Mouse (Mus musculus): ENCODE data around the gene Chrnb4.

Gene Chrnb4

DNA sequence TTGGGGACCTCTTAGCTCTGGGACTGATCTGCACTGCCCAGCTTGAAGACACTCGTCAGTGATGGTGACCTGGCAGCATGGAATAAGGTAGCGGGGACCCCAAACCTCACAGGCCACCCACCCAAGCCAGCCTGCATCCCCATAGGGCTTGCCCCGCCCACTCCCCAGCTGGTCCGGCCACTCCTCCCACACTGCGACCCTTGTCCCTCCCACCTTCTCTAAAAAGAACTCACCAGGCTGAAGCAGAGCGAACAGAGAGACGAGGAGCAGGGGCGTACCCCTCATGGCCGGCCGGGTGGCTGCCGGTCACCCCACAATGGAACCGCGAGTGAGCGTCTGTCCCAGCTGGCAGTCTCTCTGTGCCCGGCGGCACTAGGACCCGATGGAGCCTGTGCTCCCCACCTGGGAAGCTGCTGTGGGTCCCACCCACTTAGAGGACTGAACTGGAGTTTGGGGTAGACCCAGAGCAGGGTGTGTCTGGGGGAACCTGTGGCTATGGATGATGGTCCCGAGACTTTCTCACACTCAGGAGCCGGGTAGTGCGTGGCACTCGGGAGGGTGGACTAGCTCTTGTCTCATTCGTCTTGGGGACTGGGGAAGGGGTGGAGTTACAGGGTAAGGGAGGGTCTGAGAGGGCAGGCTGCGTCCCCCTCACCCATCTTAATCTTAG is at the start of gene Chrnb4:
Chrnb4 (minus strand) TSS at position 569 of the 670 bp plus-strand sequence.
- DNase-seq: no peak

DNA sequence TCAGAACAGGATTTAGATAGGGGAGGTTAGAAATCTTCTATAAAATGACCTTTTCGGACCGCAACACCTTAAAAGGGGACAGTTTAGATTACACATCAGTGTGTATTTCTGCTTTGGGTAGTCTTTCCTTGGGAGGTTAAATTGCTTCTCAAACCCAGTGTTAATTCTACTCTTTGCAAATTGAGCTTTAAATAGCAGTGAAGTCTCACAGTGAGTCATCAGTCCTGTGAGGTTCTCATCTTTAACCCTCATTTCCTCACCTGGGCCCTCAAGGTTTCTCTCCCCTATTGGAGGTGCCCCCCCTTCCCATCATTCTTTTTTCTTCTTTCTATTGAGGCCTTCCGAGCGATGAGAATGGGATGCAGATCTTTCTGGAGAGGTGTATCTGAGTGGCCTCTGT is 48.3 kb upstream of the Chrnb4 start:
- no peak for DNase-seq

DNA sequence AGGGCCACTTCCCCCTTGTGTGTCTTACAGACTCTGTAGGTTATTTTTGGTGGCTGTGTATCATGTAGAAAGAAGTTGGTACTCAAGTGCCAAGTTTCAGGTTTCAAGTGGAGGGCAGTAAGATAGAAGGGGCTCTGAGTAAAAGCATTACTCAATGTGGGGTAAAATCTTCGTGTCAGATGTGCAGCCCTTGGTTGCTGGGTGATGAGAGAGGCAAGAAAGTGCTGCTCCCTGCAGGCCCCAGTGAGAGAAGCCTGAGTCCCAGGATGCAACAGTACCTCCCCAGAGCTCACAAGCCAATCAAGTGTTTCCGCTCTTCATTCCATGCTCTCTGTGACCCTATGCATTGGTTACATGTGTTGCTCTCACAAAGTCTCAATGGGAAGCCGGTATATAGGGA is 47.5 kb upstream of the Chrnb4 start:
- DNase-seq: no peak

DNA sequence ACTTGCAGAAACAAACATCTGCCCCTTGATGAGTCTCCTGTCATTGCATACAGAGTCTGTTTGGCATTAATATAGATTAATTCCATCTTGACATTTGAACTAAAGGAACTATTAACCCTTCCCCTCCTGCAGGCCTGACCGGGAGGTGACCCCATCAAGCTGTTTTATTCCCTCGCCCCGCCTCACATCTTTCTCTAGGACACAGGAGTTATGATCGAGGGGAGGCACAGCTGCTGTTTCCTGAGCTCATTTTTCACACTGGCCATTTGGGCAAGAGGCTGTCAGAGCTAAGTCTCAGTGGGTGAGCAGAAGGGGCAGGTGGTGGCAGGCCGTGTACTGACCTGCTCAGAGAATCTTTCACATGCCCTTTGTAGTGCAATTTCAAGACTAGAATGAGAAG is 41.6 kb upstream of the Chrnb4 start:
- DNase-seq: no peak

DNA sequence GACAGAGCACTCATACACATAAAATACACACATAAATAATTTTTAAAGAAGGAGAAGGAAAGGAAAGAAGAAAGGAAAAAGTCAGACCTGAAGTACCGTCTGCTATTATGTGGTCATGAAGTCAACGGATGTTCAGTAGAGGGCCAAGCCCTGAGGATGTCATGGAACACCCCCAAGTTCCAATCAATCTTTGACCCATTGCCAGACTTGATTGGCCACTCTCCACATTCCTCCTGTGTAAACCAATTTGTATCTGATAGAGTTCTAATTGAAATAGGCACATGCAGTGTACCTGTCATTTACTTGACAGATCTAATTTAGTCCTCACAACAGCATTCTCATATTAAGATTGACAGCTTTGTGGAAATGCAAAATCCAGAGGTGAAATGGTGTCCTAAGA is 40.6 kb upstream of the Chrnb4 start:
- no peak for DNase-seq

DNA sequence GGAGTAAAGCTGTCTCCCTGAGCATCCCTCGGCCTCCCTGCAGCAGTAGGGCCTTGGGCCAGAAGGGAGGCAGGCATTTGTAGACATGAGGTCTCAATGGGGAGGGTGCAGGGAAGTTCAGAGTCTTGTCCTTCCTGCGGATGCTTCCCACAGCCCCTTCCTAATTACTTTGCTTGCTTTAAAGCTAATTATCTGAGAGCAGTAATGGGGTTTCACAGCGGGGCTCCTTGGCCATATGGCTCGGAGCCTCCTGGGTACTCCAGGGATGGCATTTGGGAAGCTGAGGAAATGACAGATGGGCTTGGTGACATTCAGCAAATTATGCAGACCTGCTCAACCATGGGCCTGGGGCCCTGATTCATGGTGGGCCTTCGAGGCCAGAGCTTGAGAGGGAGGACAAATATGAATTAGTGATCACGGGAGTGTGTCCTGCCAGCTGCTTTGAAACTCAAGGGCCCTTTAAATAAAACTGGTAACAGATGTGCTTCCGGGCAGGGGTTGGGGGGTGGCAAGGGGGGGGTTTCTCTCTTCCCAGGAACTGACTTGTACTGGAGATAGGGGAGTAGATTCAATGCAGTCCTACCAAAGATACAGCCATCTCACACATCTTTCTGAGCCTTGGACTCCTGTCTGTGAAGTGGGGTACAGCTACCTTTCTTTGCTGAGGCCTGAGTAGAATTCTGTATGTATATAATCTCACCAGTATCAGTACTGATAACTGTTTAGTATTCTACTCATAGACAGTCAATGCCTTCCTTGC is 34.8 kb upstream of the Chrnb4 start:
- DNase-seq: no peak

DNA sequence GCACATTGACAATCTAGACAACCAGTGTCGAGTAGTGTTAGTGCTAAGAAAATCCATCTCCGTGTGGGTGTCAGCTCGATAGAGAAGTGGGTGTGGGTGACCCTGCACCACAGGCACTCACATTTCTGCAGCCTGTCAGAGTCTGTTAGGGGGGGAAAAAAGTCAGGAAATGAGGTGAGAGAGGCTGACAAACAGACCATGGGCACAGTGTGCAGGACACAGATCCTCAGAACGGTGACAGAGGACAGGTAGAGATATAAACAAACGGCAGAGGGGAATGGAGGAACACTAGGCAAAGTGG is 19.3 kb upstream of the Chrnb4 start:
- DNase-seq: no peak

DNA sequence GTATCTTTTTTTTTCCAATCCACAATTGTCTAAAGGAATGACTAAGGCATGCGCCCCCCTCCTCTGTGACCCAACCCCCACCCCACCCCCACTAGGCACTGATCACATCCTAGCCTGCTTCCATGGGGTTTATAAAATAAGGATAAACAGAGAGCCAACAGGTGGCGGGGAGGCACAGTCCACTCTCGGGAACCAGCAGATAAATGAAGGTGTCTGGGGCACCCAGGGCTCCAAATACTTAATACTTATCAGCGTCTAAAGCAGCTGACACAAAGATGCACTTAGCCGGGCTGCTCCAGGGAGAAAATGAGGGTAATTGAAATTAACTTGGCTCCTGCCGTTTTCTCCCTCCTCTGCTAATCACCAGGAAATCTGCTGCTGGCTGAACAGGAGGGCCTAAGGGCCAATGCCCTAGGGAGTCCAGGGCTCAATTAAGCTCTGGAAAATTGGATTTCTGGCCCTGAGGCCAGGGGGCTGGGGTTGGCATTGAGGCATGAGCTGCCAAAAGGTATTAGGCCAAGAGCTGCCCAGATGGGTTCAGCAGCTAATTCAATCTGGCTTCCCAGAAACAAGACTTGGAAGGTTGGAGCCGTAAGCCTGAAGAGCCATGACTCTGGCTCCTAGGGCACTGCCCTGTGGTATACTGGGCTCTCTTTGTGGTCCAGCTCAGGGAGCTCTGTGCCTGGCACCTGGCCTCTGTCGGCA is 18.8 kb upstream of the Chrnb4 start:
- no peak for DNase-seq

DNA sequence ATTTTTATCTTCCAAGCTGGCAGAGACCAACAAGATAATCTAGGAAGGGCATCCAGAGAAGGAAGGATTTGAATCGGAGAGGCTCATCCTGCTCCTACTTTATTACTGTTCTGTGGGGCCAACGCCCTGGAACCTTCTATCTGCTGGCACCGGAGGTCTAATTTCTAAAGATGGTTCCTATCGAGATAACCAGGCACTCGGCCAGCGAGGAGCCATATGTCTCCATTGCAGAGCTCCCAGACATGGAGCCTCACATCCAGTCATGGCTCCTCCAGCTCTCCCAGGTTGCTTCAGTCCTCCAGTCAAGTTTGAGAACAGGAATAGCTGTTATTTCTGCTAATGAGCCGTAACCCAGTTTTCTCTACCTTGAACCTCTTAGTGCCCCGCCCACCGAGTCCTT is 16.7 kb upstream of the Chrnb4 start:
- no peak for DNase-seq

DNA sequence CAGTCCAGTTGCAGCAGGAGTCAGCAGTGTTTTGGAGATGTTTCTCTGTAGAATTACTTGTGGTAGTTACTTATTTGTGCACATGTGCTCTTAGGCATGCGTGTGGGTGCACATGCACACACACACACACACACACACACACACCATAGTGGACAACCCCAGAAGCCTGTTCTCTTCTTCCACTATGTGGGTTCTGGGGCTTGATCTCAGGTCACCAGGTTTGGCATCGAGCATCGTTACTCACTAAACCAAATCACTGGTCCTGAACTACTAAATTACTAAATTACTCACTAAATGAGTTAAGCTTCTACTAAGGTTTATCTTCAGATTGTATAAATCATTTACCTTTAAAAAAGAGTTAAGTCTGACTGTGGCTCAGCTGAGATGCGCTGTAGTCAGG is 9.5 kb upstream of the Chrnb4 start:
- peak; percentile 48 to 55 for DNase-seq

DNA sequence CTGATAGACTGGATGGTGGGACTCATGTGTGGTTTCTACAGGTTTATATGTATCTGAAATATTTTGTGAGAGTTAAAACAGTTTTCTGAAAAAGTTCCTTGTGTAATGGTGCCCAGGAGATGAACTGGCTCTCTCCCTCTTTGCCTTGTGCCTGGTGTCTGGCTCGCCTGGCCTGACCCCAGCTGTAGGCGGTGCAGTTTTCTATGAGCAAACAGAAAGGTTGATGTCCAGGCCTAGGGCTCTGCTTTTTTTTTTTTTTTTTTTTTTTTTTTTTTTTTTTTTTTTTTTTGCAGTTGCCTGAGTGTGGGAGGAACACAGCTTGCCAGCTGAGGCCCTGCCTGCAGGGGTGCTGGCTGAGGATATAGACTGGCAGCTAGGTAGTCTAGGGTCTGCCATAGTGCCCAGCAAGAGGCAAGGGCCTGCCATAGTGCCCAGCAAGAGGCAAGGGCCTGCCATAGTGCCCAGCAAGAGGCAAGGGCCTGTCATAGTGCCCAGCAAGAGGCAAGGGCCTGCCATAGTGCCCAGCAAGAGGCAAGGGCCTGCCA is 6.9 kb upstream of the Chrnb4 start:
- peak in 1 of 2 experiments; percentile 39 for DNase-seq

DNA sequence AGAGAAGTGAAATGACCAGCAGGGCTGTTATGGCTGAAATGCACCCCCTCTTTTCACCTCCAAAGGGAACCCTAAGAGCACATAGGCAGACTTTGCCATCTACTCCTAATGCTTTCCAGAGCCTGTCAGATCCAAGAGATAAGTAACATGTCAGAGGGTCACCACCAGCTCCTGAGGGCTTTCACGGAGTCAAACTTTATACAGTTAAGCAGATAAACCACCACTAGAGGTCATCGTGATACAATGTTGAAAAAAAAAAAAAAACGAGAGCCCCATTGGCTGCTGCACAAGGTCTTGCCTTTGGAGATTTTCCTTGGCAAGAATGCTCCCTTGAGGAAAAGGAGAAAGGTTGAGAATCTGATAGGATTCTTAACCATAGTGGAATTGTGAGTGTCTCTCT is 1.8 kb downstream of the Chrnb4 start:
- no peak for DNase-seq

DNA sequence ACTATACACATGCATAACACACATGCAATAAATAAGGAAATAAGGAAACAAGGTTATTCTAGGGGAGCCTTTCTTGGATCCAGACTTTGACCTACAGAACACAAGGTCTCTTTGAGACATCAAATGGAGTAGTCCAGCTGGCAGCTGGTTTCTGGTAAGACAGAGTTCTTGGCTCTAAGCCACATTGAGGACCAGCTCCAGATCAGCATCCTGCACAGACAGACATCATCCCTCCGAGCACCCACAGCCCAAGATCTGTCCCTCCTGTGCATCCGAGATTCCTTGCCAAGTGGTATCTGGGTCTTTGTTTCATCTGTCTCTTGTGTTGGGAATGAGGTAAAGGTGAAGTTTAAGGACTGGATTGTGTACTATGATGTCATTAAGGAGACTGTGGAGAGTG is 3.6 kb downstream of the Chrnb4 start:
- no peak for DNase-seq

DNA sequence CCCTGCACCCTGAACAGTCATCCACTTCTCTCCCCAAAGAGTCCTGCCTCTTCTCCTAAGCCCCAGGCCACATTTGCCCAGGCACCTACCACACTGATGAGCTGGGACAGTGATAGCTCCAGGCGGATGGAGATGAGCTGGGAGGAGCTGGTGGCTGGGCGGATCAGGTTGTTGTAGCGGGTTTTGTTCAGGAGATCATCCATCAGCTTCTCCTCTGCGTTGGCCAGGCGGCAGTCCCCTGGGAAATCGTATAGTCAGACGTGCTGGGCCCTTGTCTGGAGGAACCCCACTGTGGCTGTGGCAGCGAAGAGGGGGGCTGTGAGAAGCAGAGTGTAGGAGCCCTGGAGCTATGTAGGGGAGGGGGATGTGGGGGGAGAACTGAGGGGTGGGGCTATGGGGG is 4.9 kb downstream of the Chrnb4 start:
- DNase-seq: no peak

DNA sequence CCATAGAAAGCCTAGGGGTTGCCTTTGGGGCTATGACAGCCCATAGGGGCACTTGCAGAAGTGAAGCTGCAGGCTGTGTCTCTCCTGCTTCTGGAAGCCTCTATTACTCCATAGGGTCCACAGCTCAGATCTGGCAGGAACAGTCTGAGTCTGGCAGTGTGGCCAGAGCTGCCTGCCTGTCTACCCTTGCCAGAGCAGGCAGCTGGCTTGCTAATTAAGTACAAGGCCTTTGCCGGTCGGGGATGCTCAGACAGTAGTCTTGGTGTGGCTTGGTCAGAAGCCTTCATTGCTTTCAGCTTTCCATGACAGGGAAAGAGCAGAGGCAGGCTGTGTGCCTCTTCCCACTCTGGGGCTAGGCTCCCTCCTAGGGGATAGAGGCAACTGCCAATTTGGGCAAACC is 7.2 kb downstream of the Chrnb4 start:
- DNase-seq: no peak

DNA sequence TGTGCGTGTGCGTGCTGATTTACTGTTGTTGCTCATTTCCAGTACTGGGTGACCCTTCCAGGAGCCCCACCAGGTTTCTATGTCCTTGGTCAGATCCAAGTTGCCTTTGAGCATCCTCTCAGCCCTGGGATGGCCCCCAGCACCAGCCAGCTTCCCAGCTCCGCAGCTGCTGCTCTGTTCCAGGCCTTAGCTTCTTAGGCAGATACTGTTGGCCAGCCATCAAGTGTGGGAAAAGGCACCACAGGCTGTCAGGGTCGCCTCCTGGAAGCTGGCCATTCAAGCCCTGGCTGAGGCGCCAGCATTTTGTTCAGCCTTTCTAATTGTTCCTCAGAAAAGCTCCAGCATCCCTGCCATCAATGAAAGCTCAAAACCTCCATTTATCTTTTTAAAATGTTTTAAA is 8.6 kb downstream of the Chrnb4 start:
- DNase-seq: no peak

DNA sequence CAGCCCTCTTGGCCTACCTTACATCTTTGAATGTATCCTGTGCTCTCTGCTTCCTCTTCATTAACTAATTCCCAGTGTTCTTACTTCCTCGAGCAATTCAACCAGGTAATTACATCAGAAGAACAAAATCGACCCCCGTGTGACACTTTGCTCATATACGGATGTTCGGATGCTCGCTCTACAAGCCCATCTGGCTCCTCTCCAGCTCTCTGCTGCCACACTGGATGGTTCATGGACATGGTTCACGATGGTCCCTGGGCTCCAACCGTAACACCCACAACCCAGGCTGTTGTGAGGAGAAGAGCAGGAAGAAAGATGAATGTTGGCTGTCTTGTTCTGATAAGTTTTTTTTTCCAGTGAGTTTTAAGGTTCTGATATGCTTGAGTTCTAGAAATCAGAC is 9.6 kb downstream of the Chrnb4 start:
- DNase-seq: no peak

DNA sequence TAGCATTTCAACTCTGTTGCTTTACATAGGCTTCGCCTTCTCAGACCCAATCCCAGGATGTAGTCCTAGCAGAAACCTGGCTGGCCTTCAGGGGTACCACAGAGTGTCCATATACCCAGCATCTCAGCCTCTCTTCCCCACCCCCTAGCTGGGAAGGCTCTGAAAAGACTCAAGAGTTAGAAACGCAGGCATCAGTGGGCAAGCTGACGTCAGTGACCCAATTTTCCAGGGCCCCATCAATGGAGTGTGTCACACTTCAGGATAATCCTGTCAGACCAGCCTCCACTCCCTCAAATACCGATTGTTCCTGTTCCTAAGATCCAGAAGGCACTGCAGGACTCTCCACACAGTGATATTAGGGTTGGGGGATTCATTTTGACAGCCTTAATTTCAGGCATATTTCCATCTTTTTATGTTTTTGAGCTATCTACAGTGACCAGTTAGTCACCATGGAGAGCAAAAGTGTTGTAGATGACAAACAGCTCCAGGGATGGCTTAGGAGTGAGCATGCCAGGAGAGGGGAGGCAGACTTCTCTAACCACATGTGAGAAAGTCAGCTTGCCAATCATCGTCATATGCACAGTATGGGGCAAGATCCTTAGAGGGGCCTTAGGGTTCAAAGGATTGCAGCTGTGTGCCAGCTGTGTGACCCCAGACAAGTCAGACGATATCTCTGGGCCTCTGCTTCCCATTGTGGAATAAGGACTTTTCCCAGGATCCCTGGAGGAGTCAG is 17.0 kb downstream of the Chrnb4 start:
- no peak for DNase-seq

DNA sequence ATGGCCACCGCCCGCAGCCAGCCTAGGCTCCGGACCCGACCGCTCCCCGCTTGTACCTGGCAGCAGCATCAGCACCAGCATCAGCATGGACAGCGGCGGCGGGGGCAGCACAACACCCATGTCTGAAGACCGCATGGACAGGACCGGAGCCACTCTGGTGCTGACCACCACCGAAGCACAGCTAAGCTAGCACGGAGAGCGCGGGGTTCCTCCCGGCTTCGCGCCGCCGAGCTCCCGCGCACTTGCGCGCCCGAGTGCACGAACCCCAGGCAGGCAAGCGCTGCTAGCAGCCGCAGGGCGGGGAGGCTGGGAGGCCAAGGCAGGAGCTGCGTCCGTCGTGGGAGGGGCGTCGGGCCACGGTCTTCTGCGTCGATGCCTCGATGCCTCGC is 22.3 kb downstream of the Chrnb4 start, which contains the start of gene Chrna3:
Chrna3 (minus strand) TSS at position 288 of the 389 bp plus-strand sequence.
- peak in 1 of 2 experiments; percentile 20 for DNase-seq

DNA sequence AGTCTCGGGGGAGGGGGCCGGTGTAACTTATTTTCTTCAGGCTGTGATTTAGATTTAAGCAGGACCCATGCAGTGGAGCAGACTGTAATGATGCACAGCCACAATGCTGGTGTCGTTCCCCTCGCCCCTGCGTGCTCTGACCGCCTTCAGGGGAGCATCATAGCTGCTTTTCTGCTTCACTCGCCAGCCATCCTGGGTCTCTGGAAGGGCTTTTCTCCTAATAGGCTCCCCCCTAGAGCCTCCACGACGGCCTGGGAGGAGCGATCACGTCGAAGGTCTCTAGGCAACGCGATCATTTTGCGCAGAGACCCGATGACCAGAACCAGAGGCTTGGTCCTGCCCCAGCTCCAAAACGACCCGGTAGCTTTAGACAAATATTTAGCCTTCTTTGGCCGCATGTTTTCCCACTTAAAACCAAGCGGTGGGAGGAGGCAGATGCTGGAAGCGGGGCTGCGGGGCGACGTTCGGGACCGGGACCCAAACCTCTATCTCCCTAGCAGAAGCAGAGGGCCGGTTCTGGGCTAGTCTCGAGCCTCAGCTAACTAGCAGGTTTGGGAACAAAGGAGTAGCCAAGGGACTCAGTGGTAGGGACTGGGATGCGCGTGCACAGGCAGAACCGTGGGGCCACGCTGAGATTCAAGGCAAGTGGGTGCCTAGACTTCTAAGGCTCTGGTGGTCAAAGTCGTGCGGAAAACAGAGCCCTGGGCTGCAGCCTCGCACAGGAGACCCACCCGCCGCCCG is 22.9 kb downstream of the Chrnb4 start:
- DNase-seq: no peak

DNA sequence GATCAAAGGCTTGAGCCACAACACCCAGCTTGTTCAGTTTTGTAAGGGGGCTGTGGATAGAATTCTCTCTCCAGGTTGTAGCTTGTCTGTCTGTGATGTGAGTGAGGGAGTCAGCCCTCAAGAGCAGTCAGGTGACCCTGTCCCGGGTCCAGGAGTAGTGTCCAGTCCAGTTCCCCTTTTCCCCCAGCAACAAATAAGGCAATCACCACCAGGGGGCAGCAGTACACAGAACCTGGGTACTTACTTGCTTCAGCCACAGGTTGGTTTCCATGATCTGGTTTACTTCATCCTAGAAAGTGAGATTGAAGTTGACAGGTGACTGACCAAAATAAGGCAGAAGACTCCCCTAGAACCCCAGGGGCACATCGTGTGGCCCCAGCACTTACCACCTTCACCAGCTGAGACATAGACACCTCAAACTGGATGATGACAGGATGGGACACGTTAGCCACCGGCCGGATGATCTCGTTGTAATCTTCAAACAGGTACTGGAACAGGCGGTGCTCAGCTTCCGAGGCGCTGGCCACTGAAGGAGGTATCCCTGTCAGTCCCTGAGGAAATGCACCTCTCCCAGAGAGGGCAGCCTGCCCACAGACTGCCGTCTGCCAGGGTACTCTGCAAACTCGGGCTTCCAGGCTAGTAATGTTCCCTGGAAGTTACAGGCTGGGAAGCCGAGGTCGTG is 24.5 kb downstream of the Chrnb4 start:
- DNase-seq: peak; percentile 72 to 92

DNA sequence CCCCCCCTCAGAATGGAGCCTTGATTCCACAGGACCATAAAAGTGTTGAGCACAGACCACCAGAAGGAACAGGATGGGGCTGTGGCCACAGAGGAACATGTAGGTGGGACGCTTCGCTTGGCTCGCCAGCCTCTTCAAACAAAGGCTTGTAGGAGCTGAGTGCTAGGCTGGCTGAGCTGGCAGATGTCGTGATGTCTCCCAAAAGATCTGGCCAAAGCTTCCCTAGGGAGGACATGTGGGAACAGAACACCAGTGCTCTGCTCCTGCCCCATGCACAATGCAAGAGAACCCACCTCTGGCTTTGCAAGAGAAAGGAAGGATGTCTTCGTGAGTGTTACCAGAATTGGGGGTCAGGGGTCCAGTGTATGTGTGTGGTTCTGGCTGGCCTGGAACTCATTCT is 25.3 kb downstream of the Chrnb4 start:
- DNase-seq: no peak

Measured in kidney, postnatal 36 days (tissue).